Mouse (Mus musculus) retina, embryonic 14.5 days (tissue): ENCODE measurements around the gene Hoxa3.
A peak's percentile ranks its signal among the peaks of the same experiment; 100 is the strongest.

Experiments
- DNase-seq: peaks from one replicate; pipeline ENCODE4 v3.0.0-alpha.2; 2015; ENCODE audit warnings: low spot score

Hoxa3 gene

DNA sequence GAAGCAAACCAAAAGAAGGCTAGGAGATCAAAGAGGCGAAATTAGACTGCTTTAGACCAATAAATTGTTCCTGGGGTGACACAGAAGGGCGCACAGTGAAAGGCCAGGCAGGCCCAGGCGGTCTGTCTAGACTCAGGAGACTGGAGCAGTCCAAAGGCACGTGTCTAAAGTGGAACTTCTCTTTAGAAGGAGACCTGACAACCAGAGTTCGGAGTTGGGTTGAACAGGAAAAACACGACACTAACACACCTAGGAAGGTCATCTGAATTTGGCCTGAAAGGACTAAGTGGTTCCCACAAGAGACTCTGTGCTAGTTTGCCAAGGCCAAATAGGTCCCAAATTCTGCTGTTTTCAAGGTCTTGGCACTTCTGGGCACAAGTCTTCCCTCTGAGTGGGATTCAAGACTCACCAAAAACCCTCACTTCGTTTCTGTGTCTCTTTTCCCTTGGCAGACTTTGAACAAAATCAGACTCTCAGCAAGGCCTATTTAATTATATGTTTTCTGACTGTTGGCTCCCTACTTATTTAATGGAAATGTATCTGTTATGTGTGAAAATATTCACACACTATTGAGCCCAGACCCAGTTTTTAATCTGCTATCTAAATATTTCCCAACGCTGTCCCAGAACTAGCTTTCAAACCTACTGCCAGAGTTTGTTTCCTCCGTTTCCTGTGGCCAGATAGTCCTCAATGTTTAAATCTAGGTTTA lies 6.3 kb upstream of the Hoxa3 start:
- peak; percentile 56 for DNase-seq

DNA sequence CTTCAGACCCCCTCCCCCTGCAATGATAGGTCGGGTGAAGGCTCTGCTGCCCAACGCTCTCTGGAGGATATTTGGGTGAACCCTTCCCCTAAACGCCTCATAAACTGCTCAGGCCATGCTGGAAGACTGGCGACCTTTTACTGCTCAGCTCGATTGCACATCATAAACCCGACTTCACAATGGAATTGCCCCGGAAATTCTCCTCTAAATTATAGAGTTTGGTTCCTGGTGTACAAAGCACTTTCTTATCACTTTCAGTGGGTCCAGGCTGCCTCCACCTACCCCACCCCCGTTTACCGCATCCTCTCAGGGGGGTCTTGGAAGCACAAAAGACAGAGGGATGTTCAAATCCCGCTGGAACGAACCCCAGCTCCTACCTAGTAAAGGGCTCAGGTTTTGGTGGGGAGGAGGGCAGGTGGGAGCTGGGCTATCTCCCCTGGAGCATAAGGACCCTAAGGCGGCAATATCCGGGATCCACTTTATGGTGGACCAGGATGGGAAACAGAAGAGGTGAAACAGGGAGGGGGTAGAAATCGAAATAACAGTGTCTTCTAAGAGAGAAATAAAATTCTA lies 5.6 kb upstream of the Hoxa3 start:
- no peak for DNase-seq

DNA sequence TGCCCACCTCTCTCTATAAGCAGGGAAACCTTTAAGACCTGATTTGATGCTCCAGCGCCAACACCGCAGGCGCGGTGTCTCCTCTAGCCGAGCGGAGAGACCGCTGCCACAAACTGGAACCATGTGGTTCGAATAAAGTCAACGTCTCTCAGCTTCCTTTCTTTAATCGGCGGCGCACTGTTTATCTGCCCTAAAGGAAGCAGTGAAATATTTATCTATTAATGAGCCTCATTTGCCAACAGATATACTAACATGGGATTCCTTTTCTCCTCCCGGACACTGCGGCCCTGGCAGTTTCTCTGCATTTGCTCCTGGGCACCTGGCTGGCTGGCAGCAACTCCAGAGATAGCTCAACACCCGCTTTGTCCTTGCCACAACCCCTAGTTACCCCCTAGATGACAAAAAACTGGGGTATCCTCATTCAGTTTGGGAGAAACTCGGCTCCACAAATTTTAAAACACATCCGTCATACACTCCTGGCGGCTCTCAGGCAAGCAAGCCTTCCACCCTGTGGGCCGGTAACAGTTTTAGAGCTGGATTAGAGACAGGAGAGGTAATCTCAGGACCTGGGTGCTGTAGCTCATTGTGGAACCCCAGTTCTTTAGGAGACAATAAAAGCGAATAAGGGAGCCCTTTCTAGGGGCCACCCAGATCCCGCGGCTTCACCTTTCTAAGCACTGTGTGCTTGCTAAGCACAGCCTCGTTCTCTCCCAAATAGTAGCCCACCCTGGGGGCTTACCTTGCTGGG lies 4.9 kb upstream of the Hoxa3 start:
- no peak for DNase-seq

DNA sequence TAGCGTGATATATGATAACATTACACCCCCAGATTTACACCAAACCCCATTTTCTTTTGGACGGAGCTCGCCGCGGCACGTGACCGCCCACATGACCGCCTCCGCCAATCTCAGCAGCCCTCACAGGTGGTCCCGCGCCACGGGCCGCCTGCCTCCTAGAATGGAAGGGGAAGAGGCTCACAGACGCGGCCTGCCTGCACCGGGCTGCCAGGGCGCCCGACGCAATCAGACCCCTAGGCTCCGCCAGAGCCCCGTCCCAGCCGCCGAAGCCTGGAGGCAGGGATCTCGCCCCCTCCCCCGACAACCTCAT lies 4.3 kb upstream of the Hoxa3 start:
- DNase-seq = peak; percentile 54

DNA sequence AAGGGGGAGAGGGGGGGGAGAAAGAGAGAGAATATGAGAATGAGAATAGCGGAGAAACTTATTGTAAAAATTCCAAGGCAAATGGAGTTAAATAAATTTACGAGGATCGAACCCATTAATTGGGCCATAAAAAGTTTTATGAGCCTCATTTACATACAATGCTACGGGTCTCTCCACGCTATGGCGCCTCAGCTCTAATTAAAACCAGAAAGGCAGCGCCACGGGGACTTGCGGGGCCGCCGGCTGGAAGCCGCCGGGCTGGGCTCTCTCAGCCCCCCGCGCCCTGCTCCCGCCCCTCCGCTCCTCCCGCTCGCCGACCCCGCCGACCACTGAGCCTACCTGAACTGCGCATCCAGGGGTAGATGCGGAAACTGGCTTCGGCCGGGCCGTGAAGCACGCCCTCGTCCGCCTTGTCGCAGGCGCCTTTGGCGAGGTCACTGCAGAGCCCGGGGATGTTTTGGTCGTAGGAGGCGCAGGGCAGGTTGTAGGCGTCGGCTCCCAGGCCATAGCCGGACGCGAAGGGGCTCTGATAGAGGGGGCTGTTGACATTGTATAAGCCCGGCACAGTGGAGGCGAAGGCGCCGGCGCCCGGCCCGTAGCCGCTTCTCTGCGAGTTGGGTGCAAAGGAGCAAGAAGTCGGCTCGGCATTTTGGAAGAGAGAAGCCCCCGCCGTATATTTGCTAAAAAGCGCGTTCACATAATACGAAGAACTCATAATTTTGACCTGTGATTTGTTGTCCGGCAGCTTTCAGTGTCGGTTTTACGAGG lies 3.7 kb upstream of the Hoxa3 start:
- DNase-seq = no peak

DNA sequence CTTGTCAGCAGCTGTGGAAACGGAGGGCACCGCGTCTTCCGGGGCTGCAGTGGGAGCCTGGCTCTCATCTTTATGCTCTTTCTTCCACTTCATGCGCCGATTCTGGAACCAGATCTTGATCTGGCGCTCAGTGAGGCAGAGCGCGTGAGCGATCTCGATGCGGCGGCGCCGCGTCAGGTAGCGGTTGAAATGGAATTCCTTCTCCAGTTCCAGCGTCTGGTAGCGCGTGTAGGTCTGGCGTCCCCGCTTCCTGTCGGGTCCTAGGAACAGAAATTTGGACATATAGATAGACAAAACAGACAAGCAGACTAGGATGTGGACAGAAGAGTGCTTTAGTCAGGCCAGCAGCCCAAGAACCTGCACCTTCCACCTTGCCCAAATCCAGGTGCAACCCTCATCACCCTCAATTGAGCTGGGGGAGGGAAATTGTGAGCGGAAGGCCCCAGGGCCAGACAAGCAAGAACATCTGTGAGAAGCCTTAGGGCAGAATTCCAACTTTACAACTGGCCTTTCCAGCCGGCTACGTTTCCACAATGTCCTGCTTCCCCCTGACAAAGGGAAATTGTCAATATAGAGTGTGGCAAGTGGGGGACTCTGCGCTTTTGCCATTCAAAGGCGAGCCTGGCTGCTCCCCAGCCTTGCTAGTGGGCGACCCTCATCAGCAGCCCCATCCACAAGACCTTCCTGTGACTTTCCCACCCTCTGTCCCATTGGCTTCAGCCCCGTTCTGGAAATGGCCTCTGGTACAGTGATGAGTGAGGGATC lies 2.8 kb upstream of the Hoxa3 start:
- DNase-seq = no peak

DNA sequence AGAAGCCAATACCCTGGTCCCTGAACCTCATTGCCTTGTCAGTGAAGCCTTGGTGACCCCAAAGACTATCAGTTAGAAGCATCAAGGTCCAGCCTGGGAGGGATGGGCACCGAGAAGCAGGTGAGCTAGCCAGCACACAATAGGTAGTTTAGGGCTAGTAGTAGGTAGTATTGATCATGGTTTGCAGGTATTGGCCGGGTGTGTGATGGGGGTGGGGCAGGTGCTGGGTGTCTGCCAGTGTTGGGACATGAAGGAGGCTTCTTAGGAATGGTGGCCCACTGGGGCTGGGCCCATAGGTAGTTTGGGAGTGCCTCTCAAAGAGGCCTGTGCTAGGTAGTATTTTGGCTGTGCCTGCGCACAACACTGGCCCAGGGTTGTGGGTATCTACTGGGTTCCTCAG lies 1.9 kb upstream of the Hoxa3 start:
- DNase-seq = no peak

DNA sequence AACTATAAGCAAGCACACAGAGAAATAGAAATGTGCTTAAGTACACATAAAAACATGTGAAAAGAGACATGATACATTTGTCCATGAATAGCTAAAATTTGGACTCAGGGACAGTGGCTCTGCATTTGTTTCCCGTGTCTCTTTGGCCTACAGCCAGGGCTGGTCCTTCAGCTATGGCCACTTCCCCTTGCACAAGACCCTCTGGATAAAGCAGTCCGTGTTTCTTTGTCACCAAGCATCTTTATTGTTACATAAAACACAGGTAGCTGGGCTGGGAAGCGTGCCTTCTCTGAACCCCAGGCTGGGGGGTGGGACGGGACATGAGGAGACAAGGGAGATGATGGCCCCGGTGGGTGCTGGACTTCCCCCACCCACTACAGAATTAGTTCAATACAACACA lies 1.1 kb upstream of the Hoxa3 start:
- no peak for DNase-seq

DNA sequence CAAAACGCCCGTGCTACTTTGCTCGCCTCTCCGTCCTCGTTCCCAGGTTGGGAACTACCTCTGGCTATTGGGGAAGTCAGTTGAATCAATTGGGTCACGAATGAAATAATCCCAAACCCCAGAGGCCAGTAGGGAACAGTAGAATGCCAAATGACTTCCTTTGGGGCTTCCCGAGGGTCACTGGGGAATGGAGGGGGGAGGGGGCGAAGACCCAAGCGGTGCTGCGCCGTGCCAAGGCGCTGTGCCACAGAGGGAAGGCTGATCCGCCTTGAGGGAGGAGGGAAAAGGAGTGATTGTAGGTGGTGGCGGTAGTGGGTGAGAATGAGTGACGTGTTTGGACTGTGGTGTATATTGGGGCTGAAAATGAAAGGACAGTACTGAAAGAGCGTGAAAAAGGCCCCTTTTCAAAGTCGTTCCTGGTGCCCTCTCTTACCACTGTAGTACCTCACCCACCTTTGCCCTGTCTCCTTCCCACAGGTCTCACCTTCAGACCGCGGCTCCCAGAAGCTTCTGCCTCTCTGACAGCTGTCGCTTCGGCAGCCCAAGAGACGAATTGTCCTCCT lies 499 bp downstream of the Hoxa3 start:
- no peak for DNase-seq

DNA sequence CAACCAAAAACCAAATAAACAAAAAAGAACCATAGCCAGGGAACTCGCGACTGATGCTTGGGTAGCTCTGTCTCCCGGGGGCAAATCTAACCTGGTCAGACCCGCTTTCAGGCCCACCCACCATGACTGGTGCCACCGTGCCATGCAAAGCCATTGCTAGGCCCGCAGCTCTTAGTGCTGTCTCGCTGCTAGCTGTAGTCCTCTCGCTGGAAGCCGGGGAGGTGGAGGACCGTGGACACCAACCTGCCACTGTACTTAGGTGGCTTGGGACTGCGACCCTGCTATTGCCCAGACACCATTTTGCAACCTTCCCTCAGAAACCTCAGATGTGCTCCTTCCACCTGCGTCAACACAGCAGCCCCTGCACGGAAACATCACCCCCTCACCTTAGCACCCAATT lies 1.2 kb downstream of the Hoxa3 start:
- DNase-seq = no peak

DNA sequence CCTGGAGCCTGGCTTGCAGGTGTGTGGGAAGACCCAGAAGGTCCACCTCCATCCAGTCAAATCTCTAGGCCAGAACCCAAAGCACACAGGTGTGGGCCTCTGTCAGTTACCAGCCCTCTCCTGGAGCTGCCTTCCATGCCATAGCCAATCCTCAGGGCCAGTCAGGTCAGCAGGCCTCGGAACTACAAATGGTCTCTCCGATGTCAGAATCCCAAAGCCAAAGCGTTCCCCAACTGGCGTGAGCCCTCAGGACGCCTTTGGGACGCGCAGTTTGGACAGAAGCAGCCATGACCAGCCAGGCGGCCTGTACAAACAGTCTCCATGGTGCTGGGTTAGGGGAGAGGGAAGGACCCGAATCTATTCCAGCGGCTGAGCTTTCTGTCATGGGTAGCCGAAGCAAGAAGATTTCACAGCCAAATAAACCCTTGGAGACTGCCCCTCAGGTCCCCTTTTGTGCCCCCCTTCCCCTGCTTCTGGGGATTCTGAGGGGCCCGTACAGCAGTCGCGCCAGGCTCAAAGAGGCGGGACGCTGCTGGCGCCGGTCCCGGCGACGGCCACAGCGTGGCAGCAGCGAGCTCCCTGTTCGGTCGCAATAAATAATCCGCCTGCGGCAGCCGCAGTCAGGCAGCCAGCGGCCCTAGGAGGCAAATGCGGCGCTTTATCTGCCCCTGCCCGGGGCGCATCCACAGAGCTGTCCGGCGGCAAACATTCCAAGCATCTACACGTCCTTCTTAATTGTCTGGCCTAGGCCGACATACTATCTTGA lies 1.8 kb downstream of the Hoxa3 start:
- peak; percentile 90 for DNase-seq

DNA sequence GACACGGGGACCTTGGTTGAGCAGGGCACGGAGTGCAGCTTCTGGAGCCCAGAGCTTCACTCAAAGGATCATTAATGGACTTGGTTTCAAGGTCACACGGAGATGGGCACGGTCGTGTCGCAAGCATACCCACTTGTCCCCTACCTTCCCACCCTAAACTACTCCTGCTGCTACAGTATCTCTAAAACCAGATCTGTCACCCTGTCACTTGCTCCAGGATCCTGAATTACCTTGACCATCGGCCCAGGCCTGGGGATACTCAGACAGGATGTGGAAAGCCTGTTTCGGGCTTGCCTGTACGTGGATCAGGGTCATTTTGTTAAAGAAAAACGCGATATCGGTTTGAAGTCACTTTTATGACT lies 3.5 kb downstream of the Hoxa3 start:
- no peak for DNase-seq

DNA sequence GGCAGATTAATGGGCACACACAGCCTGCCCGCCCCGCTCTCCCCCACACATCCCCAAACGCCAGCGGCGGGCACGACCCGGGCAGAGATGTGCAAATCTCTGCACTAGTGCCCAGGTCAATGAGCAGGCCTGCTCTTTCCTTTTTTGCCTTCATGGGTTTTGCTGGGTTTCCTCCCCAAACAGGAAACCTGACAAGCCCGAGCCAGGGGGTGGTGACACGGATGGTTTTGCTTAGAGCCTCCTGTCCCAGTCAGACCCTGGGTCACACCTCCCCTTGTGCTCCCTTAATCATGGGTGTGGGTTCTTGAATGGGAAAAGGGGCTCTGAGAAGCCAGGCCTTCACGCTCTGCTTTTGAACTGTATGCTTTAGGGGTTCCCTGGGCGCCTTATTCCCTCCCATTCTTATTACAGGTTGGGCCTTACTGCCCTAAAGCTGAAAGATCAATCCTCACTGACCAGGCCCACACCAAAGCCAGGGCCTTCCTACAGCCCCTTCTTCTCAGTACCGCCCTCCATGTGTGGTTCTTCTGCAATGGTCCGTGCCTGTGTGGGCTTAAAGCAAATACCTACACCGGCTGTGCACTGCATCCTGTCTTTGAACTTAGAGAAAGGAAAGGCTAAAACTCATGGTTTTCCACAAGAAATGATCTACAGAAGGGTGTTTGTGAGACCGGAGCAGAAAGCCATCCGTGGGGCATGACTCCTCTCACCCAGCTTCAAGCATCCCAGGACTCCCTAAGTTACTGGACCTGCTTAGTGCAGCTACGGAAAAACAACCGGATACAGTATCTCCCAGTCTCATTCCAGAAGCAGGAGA lies 4.1 kb downstream of the Hoxa3 start:
- no peak for DNase-seq

DNA sequence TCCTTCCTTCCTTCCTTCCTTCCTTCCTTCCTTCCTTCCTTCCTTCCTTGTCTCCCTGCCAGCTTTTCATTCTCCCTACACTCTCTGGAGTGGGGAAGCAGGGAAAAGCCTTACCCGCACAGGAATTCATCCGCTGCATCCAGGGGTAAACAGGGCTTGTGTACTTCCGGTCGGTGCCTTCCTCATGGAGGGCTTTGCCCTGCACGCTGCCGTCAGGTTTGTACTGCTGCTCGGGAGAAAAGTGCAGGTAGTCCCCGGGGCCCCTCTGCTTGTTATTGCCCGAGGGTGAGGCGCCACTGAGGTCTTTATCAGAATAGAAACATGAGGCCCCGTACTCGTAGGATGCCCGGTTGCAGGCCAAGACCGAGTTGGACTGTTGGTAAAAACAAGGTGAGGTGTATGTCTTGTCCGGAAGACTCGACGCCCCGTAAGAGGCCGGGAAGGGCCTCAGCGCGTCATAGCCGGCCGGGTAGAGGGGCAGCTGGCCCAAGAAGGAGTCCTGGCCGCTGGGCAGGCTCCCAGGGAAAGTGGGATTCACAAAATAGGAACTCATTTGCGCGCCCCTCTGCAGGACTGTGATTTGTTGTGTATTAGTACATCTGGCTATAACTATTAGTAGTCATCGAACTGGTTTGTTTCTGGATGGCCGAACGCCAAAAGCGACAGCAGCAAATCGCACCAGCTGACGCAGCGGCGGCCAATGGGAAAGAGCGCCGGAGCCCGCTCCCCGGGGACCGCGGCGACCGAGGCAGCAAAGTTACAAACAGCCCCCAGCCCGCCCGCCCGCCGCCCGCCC lies 4.9 kb downstream of the Hoxa3 start, which contains the start of gene Hoxa6:
Gene Hoxa6, minus strand, starts transcription at position 651 of the 796 bp plus-strand sequence.
- no peak for DNase-seq

DNA sequence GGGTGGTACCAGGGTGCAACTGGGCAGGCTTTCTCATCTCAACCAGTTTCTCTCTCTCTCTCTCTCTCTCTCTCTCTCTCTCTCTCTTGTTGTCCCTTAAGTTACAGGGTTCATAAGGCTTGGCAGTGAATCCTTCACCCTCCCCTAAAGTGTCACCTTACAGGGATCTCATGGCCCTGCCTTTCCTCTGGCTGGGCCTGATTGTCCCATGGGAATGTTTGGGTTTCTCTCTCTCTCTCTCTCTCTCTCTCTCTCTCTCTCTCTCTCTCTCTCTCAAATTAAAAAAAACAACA lies 5.5 kb downstream of the Hoxa3 start:
- no peak for DNase-seq

DNA sequence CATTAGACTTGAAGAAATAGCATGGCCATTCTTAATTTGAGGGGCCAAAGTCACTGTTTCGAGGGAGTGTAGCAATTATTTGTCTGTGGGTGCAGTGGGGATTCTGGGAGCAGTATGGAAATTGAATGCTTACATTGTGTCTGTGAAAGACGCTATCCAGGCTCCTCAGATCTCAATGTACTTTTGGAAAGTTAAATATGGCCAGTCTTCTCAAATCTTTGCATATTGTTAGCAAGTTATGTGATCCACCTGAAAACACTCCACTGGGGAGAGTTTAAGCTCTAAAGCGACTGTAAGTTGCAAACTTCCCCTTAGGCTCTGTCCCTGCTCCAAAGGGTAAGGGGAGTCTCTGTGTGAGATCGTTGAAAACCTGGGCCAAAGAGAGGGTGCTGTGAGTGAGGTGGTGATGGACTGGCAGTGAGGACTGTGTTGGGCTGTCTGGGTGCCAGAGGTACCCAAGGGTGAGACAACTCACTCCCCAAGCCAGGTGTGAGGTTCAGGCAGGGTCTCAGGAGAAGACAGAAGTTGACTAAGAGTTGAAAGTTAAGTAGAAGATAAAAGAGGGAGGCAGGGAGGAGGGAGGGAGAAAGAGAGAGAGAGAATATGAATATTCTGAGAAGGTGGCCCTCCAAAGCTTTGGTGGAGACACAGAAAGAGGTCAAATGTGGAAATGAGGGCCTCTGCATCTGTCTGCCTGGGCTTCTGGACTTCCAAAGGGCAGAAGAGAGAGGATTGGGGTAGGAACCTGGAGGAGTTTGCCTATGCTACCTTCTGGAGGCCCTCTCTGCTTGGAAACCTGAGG lies 6.1 kb downstream of the Hoxa3 start:
- no peak for DNase-seq

DNA sequence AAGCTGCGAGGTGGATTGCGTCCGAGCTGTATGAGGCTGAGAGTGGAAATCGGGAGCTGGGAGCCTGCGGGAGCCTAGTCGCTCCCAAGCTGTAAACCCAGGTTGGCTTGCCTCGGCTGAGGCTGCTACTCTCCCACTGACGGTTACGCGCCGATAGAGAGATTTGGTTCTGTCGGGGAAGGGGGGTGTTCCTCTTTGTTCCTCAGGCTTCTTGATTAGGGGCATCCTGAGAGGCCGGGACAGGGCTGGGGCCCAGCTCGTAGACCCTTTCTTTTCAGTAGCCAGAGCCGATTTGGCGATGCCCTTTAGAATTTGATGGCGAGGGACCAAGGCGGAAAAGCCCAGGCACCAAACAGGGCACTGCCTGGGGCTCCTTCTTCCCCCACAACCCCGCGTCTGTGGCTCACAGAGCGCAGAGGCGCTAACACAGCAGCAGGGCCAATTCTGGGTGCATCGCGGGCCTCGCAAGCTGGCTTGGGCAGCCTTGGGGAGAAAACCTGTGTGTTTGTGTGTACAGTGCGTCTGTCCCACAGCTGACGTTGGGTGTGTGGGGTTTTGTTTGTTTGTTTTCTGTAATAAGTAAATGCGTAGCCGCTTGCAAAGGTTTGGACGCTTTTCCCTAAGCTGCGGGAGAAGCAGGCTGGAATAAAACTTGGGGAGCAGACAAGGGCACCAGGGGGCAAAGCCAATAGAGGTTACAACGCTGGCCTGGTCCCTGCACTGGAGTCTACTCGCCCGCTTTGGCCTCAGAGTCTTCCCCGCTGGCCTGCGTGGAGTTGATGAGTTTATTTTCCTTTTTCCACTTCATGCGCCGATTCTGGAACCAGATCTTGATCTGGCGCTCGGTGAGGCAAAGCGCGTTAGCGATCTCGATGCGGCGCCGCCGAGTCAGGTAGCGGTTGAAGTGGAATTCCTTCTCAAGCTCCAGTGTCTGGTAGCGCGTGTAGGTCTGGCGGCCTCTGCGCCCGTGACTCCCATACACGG lies 7.2 kb downstream of the Hoxa3 start:
- no peak for DNase-seq
